8 mouse cellular contexts compared by ENCODE assay signal in genomic region chr1:191575458-191576247, GRCm38 (mm10). TPM values are rescaled to one million over a fixed set of nuclear protein-coding genes. Genes with fewer than 3 reads are reported as not detected.
DNase-seq lines count a peak whose midpoint lies in the region; ATAC-seq and TF ChIP-seq lines count a peak whose summit lies in the region.

Dtl (minus strand) TSS chr1:191575544.
Ints7 (plus strand) TSS chr1:191575636.

- H3K27ac ChIP-seq in embryonic facial prominence, embryonic 14.5 days (replicated peaks; ENCODE audit: low read depth, low read length): peak within 1 kb of the TSS; percentile 95
- peak within 1 kb of the TSS; percentile 96 for H3K27ac ChIP-seq in heart, adult 2 months
- peak within 1 kb of the TSS; percentile 93 for H3K27ac ChIP-seq in limb, embryonic 13.5 days
- peak within 1 kb of the TSS; percentile 94 for H3K27ac ChIP-seq in midbrain, embryonic 16.5 days (ENCODE audit: low read length)

- H3K4me2 ChIP-seq in embryonic facial prominence, embryonic 14.5 days (ENCODE audit: low read depth, low read length): peak within 1 kb of the TSS; percentile 77
- H3K4me2 ChIP-seq in limb, embryonic 13.5 days (replicated peaks): peak within 1 kb of the TSS; percentile 84
- H3K4me2 ChIP-seq in midbrain, embryonic 16.5 days (ENCODE audit: low read length): peak within 1 kb of the TSS; percentile 84

- H3K9ac ChIP-seq in embryonic facial prominence, embryonic 14.5 days (ENCODE audit: low read depth, low read length): peak within 1 kb of the TSS; percentile 91
- peak within 1 kb of the TSS; percentile 79 for H3K9ac ChIP-seq in heart, adult 2 months (ENCODE audit: low read depth, low read length)
- H3K9ac ChIP-seq in limb, embryonic 13.5 days: peak within 1 kb of the TSS; percentile 81
- H3K9ac ChIP-seq in midbrain, embryonic 16.5 days (ENCODE audit: low read depth, low read length): peak within 1 kb of the TSS; percentile 77

- H3K27me3 ChIP-seq in embryonic facial prominence, embryonic 14.5 days (replicated peaks; ENCODE audit: control insufficient read depth, insufficient read depth, low read length): no peaks in the 10 kb centered on the region
- no peaks in the 10 kb centered on the region for H3K27me3 ChIP-seq in heart, adult 2 months (ENCODE audit: control insufficient read depth, insufficient read depth, low read length)
- no peaks in the 10 kb centered on the region for H3K27me3 ChIP-seq in limb, embryonic 13.5 days
- H3K27me3 ChIP-seq in midbrain, embryonic 16.5 days (ENCODE audit: control insufficient read depth, insufficient read depth, low read depth, low read length): no peaks in the 10 kb centered on the region

- 0 out of 2 replicates have a peak, but pooled peaks cover 5% of the 10 kb centered on the region for H3K36me3 ChIP-seq in embryonic facial prominence, embryonic 14.5 days (ENCODE audit: control insufficient read depth, insufficient read depth, low read length)
- H3K36me3 ChIP-seq in heart, adult 2 months (ENCODE audit: control insufficient read depth, insufficient read depth, low read length): peaks cover 3% of the 10 kb centered on the region; the same call in 1 of the 2 replicates
- peaks cover 17% of the 10 kb centered on the region for H3K36me3 ChIP-seq in limb, embryonic 13.5 days
- H3K36me3 ChIP-seq in midbrain, embryonic 16.5 days (ENCODE audit: control insufficient read depth, insufficient read depth, low read length): 0 out of 2 replicates have a peak, but pooled peaks cover 4% of the 10 kb centered on the region

- peak; percentile 60; the same call in 1 of the 2 replicates for TF ChIP-seq EP300 in heart, adult 2 months (IDR thresholded peaks at IDR 0.05; ENCODE audit: insufficient read depth, low read depth, low read length)

- intact Hi-C loops in heart, adult 2 months (cut with DNase I): loop anchor here (1.0 to 5.0 kb wide), 2 partner anchors 142 to 243 kb away; partner anchors contain the start of gene Lpgat1

- peaks cover 2% of the 10 kb centered on the region for H3K79me2 ChIP-seq in heart, adult 2 months (replicated peaks; ENCODE audit: control insufficient read depth, insufficient read depth, low read length)

- DNase-seq in 3T3-L1 (ENCODE audit: low read depth, low spot score): peak; percentile 99
- DNase-seq in adrenal gland, postnatal 4 days (ENCODE audit: low spot score in 2 of 2): peak; percentile 98 to 99
- DNase-seq in embryonic facial prominence, embryonic 14.5 days (ENCODE audit: low spot score): peak; percentile 100
- peak; percentile 99 to 100 for DNase-seq in heart, adult 2 months
- DNase-seq in kidney, adult 8-10 months: peak; percentile 99
- peak; percentile 98 to 100 for DNase-seq in spleen, postnatal 10 days (ENCODE audit: low spot score in 2 of 2)

- peak within 1 kb of the TSS; percentile 91 for H3K4me3 ChIP-seq in embryonic facial prominence, embryonic 14.5 days (ENCODE audit: low read depth, low read length)
- H3K4me3 ChIP-seq in heart, adult 2 months: peak within 1 kb of the TSS; percentile 84
- peak within 1 kb of the TSS; percentile 73 for H3K4me3 ChIP-seq in limb, embryonic 13.5 days
- H3K4me3 ChIP-seq in midbrain, embryonic 16.5 days (ENCODE audit: low read depth, low read length): peak within 1 kb of the TSS; percentile 74

- TF ChIP-seq POLR2A in heart, adult 2 months (IDR thresholded peaks at IDR 0.05; ENCODE audit: insufficient read depth, low read depth, low read length): peak; percentile 90

- H3K9me3 ChIP-seq in embryonic facial prominence, embryonic 14.5 days (ENCODE audit: control insufficient read depth, low read length): 0 out of 2 replicates have a peak, but pooled peaks cover 5% of the 10 kb centered on the region
- H3K9me3 ChIP-seq in limb, embryonic 13.5 days: peaks cover 5% of the 10 kb centered on the region; the same call in 1 of the 2 replicates
- no peaks in the 10 kb centered on the region for H3K9me3 ChIP-seq in midbrain, embryonic 16.5 days (replicated peaks; ENCODE audit: control insufficient read depth, low read length, poor library complexity, severe bottlenecking)

- WGBS in embryonic facial prominence, embryonic 14.5 days: under 1% methylated on average over 65 of the region's 70 CpGs
- under 1% methylated on average over 70 of the region's 70 CpGs for WGBS in heart, adult 2 months
- WGBS in limb, embryonic 13.5 days: under 1% methylated on average over 70 of the region's 70 CpGs
- under 1% methylated on average over 66 of the region's 70 CpGs for WGBS in midbrain, embryonic 16.5 days

- peaks cover 21% of the 10 kb centered on the region for H3K4me1 ChIP-seq in embryonic facial prominence, embryonic 14.5 days (ENCODE audit: control insufficient read depth, insufficient read depth, low read length)
- H3K4me1 ChIP-seq in heart, adult 2 months (ENCODE audit: control insufficient read depth, insufficient read depth, low read length): peaks cover 2% of the 10 kb centered on the region; the same call in 1 of the 2 replicates
- peaks cover 29% of the 10 kb centered on the region for H3K4me1 ChIP-seq in limb, embryonic 13.5 days
- H3K4me1 ChIP-seq in midbrain, embryonic 16.5 days (ENCODE audit: control insufficient read depth, insufficient read depth, low read length): peaks cover 31% of the 10 kb centered on the region

- ATAC-seq in embryonic facial prominence, embryonic 14.5 days (ENCODE audit: low read depth): peak; percentile 98
- peak; percentile 97 for ATAC-seq in limb, embryonic 13.5 days (ENCODE audit: low FRiP score, low read depth)
- ATAC-seq in midbrain, embryonic 16.5 days: peak; percentile 99

- TF ChIP-seq CTCF in heart, adult 2 months (IDR thresholded peaks at IDR 0.05): no peak; the same call in 1 of the 2 replicates

RNA-seq across cellular contexts. Expression of gene Dtl, which starts in this region (rescaled TPM):
- 10 to 100 TPM; 19.8 to 21.7 TPM for total RNA-seq in adrenal gland, postnatal 4 days (2021)
- polyA plus RNA-seq in embryonic facial prominence, embryonic 14.5 days (2014; fragmentation: Nextera tagmentation; extraction: Ambion mirVana): 37.6 and 43.0 TPM in 2 replicates
- total RNA-seq in heart, adult 2 months (2021): under 1 TPM; 0.16 to 0.27 TPM
- 0.06 and 0.29 TPM in 2 replicates for polyA plus RNA-seq in heart, adult 2 months (2012; rRNA removed)
- polyA plus RNA-seq in limb, embryonic 13.5 days (2015; fragmentation: Nextera tagmentation; extraction: Ambion mirVana): 63.2 and 68.1 TPM in 2 replicates
- 3.4 and 5.9 TPM in 2 replicates for polyA plus RNA-seq in midbrain, embryonic 16.5 days (2015; fragmentation: Nextera tagmentation; extraction: Ambion mirVana)

RNA-seq across cellular contexts. Expression of gene Ints7, which starts in this region (rescaled TPM):
- total RNA-seq in adrenal gland, postnatal 4 days (2021): 10 to 100 TPM; 53.2 to 55.8 TPM
- polyA plus RNA-seq in embryonic facial prominence, embryonic 14.5 days (2014; fragmentation: Nextera tagmentation; extraction: Ambion mirVana): 31.1 and 39.1 TPM in 2 replicates
- 10 to 100 TPM in 1 of 2 experiments, 1 to 10 TPM in 1; 9.5 to 11.2 TPM for total RNA-seq in heart, adult 2 months (2021)
- 16.3 and 22.3 TPM in 2 replicates for polyA plus RNA-seq in heart, adult 2 months (2012; rRNA removed)
- polyA plus RNA-seq in limb, embryonic 13.5 days (2015; fragmentation: Nextera tagmentation; extraction: Ambion mirVana): 61.9 and 65.4 TPM in 2 replicates
- 34.7 and 35.2 TPM in 2 replicates for polyA plus RNA-seq in midbrain, embryonic 16.5 days (2015; fragmentation: Nextera tagmentation; extraction: Ambion mirVana)

Comparison
In these comparisons a context has a peak if more than half of its experiments do, and no peak if none do; other contexts are left out.
1. Peak in every context shown above with its lines: DNase-seq, ATAC-seq, H3K4me3 ChIP-seq and H3K27ac ChIP-seq.
2. RNA of gene Dtl (total RNA-seq): 19.8 to 21.7 TPM in adrenal gland, postnatal 4 days; 0.16 to 0.27 TPM in heart, adult 2 months; every median in the first group is over 10 times any median in the second.
3. RNA of gene Ints7 (total RNA-seq): 53.2 to 55.8 TPM in adrenal gland, postnatal 4 days; 9.5 to 11.2 TPM in heart, adult 2 months; every median in the first group is over 4 times any median in the second.